Mouse (Mus musculus) spleen, adult 2 months (tissue): ENCODE results near the gene Dusp1. TPM values are rescaled to one million over a fixed set of nuclear protein-coding genes. Genes with fewer than 3 reads are reported as not detected.
A peak's percentile ranks its signal among the peaks of the same experiment; 100 is the strongest.

Experiments
- DNase-seq, 2 experiments: peaks; one replicate each; pipeline versions ENCODE4 v3.0.0 to v3.0.0-alpha.2; 2012 to 2021; ENCODE audit warnings: low spot score in 2 of 2, low read depth in 1 of 2
- H3K27ac ChIP-seq: fragments of 200-500 bp; 2 replicates; pipeline ENCODE4 v1.5.1; 2012; ENCODE audit warnings: low read length, inconsistent platforms; ENCODE audit not compliant: insufficient read depth
- H3K27me3 ChIP-seq: fragments of 200-500 bp; 2 replicates; pipeline ENCODE4 v1.6.1; 2012; ENCODE audit warnings: mild to moderate bottlenecking, moderate library complexity, low read length, inconsistent platforms; ENCODE audit not compliant: control insufficient read depth, insufficient read depth
- H3K36me3 ChIP-seq: fragments of 200-500 bp; 2 replicates; pipeline ENCODE4 v1.6.1; 2012; ENCODE audit warnings: mild to moderate bottlenecking, low read length, inconsistent platforms; ENCODE audit not compliant: control insufficient read depth, insufficient read depth
- H3K4me1 ChIP-seq: fragments of 200-500 bp; 2 replicates; pipeline ENCODE4 v1.6.1; 2011; ENCODE audit warnings: inconsistent platforms; ENCODE audit not compliant: control insufficient read depth, insufficient read depth, insufficient read length
- H3K4me3 ChIP-seq: fragments of 200-500 bp; 2 replicates; pipeline ENCODE4 v1.5.1; 2011; ENCODE audit warnings: mild to moderate bottlenecking, inconsistent platforms; ENCODE audit not compliant: insufficient read depth, insufficient read length; ENCODE audit errors: extremely low read depth
- CTCF ChIP-seq: fragments of 200-500 bp; IDR thresholded peaks from 2 replicates; pipeline ENCODE4 v1.5.1; 2011; ENCODE audit warnings: mild to moderate bottlenecking, inconsistent platforms; ENCODE audit not compliant: insufficient read depth, insufficient read length, insufficient replicate concordance; ENCODE audit errors: extremely low read depth
- POLR2A ChIP-seq: fragments of 200-500 bp; IDR thresholded peaks from 2 replicates; pipeline ENCODE4 v1.6.1; 2011; ENCODE audit warnings: low read depth, low read length, inconsistent platforms
- WGBS: fragments of 180-500 bp; shearing (Covaris S2); methylation state at CpG from one replicate; pipeline ENCODE4 v1.1.7; 2018; 5-methylcytosine and 5-hydroxymethylcytosine counted together
- polyA plus RNA-seq: library from polyadenylated mRNA; depleted of rRNA; stranded (reverse); fragments of >200 nt; gene quantifications from 2 replicates; pipeline ENCODE4 v1.2.3, GENCODE M21; 2012

The Dusp1 gene
- polyA plus RNA-seq, 1 experiment = 44.3 TPM

- DNase-seq = peak in 1 of 2 experiments; percentile 44
- Histone ChIP-seq H3K4me3 (no peak overlapping the region), H3K36me3 (no peaks in the 10 kb centered on the region; the same call in 1 of the 2 replicates), H3K27me3 (no peaks in the 10 kb centered on the region), H3K4me1 (no peaks in the 10 kb centered on the region; the same call in 1 of the 2 replicates), H3K27ac (no peak overlapping the region)
- no peak for TF ChIP-seq POLR2A
- no peak for TF ChIP-seq CTCF
- WGBS = 72% methylated on average over 11 of the region's 11 CpGs
These were observed 10.3 kb upstream of the Dusp1 start for GRCm38 (mm10) chr17:26572265-26572664.

DNA sequence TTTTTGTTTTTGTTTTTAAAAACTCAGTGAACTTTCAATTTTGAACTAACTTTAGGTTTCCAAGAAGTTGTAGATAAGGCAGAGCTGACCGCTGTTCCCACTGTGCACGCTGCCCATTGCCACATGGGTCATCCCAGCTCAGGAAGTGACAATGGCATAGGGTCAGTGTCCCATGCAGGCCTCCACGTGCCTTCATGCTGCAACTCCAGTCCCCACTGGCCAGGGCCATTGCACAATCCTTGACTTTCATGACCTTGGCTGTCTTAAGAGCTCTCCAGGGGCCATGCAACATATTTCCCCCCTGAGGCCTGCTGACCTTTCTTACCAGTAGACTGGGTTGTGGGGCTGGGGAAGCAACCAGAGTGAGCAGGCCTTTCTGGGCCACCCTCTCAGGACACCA, 9.4 kb upstream of the Dusp1 start:
- H3K36me3 ChIP-seq = no peaks in the 10 kb centered on the region; the same call in 1 of the 2 replicates
- H3K27me3 ChIP-seq = no peaks in the 10 kb centered on the region
- no peaks in the 10 kb centered on the region; the same call in 1 of the 2 replicates for H3K4me1 ChIP-seq
- DNase-seq = no peak
- 0 out of 2 replicates have a peak overlapping the region, but pooled peaks have one; percentile 2 for H3K27ac ChIP-seq
- H3K4me3 ChIP-seq = no peak overlapping the region
- TF ChIP-seq POLR2A = no peak
- TF ChIP-seq CTCF = no peak
- WGBS = 88% methylated on average over 3 of the region's 3 CpGs

DNA sequence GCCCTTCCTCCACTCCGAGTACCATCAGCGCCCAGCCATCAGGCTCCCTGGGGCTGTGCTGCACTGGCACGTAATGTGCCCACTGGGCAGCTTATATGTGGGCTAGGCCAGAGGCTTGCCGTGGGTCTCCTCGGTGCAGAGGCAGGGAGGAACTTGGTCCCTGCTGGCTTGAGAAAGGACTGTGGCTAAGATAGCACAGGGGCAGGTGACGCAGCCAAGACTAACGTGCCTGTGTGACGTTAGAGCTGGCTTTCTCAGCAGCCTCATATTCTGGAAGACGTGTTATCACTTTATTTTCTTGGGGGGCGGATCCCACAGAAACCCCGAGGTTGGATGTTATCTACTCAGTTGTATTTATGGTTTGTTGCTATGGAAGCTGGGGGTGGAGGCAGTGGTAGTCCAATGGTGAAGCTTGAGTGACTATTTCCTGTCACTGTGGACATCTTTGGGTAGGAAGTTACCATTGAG, 8.8 kb upstream of the Dusp1 start:
- no peaks in the 10 kb centered on the region; the same call in 1 of the 2 replicates for H3K4me1 ChIP-seq
- 67% methylated on average over 11 of the region's 11 CpGs for WGBS
- DNase-seq = no peak
- H3K36me3 ChIP-seq = no peaks in the 10 kb centered on the region; the same call in 1 of the 2 replicates
- no peaks in the 10 kb centered on the region for H3K27me3 ChIP-seq
- no peak for TF ChIP-seq POLR2A
- no peak for TF ChIP-seq CTCF
- no peak overlapping the region for H3K27ac ChIP-seq
- H3K4me3 ChIP-seq = no peak overlapping the region

DNA sequence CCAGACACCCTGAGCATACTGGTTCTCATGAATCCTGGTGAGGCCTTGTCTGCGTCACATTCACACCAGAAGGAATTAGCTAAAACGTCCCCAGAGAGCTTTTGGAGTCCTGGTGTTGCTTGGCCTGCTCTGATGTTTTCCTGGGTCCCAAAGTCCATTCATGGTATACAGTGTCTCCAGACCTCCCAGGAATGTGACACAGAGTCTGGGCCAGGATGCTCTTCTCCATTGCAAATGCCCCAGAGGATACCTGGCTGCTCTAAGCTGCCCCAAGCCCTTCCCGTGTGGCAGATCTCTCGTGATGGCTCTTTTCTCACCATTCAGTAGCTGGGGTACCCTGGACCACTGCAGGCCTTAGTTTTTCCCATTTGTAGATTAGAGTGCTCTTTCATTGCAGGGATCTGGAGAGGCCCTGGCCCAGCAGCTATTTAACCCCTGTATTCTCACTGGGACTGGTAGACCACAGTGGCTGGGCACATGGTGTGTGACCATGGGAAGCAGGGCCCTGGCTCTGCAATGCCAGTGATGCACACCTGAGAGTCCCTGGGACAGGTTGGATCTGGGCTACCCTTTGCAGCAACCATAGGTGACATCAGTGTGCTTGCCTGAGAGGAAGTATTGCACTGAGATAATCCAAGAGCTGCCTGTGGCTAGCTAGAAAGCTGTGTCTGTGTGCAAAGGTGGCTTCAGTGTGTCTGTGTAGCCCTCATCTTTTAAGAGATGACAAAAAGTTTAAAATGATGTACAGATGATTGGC, 7.8 kb upstream of the Dusp1 start:
- 93% methylated on average over 4 of the region's 4 CpGs for WGBS
- no peak overlapping the region for H3K4me3 ChIP-seq
- H3K36me3 ChIP-seq = no peaks in the 10 kb centered on the region; the same call in 1 of the 2 replicates
- no peaks in the 10 kb centered on the region; the same call in 1 of the 2 replicates for H3K4me1 ChIP-seq
- TF ChIP-seq POLR2A (no peak), CTCF (no peak)
- no peak overlapping the region for H3K27ac ChIP-seq
- no peaks in the 10 kb centered on the region for H3K27me3 ChIP-seq
- no peak for DNase-seq

GRCm38 (mm10) chr17:26567818-26568173, 5.9 kb upstream of the Dusp1 start:
- no peaks in the 10 kb centered on the region; the same call in 1 of the 2 replicates for H3K36me3 ChIP-seq
- TF ChIP-seq CTCF (no peak), POLR2A (no peak)
- H3K4me1 ChIP-seq = no peaks in the 10 kb centered on the region; the same call in 1 of the 2 replicates
- H3K27ac ChIP-seq = no peak overlapping the region
- DNase-seq = no peak
- 89% methylated on average over 4 of the region's 4 CpGs for WGBS
- no peaks in the 10 kb centered on the region for H3K27me3 ChIP-seq
- no peak overlapping the region for H3K4me3 ChIP-seq

DNA sequence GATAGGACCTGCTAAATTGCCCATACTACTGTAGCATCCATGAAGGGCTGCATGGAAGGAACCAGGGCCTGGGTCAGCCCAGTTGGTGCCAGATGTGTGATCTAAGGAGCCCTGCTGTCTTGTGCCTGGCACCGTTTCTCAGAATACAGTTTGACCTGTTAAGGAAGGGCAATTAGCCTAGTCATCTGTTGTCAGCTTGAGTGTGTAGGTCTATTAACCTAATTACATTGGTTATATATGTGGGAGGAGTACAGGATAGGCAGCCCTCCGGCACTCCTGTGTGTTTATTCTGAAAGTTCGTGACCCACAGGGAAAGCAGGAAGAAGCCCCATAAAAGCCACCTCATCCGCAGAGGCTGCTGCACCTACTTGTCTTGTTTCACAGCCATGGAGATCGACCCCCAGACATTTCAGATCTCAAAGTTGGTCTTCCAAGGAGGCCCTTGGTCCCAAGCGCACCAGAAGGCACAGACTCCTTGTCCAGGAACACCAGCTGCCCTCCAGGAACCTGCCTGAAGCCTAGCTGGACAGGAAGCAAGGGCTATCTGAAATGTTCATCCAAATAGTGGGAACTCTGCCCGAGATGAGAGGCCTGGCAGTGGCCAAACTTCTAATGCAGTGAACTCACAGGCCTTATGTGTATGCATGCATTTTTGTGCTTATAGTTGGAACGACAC, 5.4 kb upstream of the Dusp1 start:
- Histone ChIP-seq H3K27me3 (no peaks in the 10 kb centered on the region), H3K36me3 (no peaks in the 10 kb centered on the region; the same call in 1 of the 2 replicates), H3K27ac (no peak overlapping the region), H3K4me3 (no peak overlapping the region), H3K4me1 (no peaks in the 10 kb centered on the region; the same call in 1 of the 2 replicates)
- no peak for DNase-seq
- no peak for TF ChIP-seq POLR2A
- no peak for TF ChIP-seq CTCF
- 89% methylated on average over 8 of the region's 8 CpGs for WGBS
